Mouse (Mus musculus) cortical plate, adult 2 months (tissue): ENCODE measurements around the gene Lyve1. TPM values are rescaled to one million over a fixed set of nuclear protein-coding genes. Genes with fewer than 3 reads are reported as not detected.

Experiments used
- H3K27ac ChIP-seq: fragments of 200-500 bp; 2 replicates; pipeline ENCODE4 v1.5.1; 2012; ENCODE audit warnings: low read length, control low read depth, inconsistent platforms; ENCODE audit not compliant: insufficient read depth
- H3K4me1 ChIP-seq: fragments of 200-500 bp; 2 replicates; pipeline ENCODE4 v1.6.1; 2011; ENCODE audit warnings: low read length; ENCODE audit not compliant: control insufficient read depth, insufficient read depth
- H3K4me3 ChIP-seq: fragments of 200-500 bp; 2 replicates; pipeline ENCODE4 v1.5.1; 2011; ENCODE audit warnings: mild to moderate bottlenecking, low read length, control low read depth; ENCODE audit not compliant: insufficient read depth
- CTCF ChIP-seq: fragments of 200-500 bp; IDR thresholded peaks from 2 replicates; pipeline ENCODE4 v1.5.1; 2011; ENCODE audit warnings: mild to moderate bottlenecking, control low read depth, low read length; ENCODE audit not compliant: insufficient read depth; ENCODE audit errors: extremely low read depth
- POLR2A ChIP-seq: fragments of 200-500 bp; IDR thresholded peaks from 2 replicates; pipeline ENCODE4 v1.6.1; 2011; ENCODE audit warnings: mild to moderate bottlenecking, low read length, control low read depth; ENCODE audit not compliant: insufficient read depth; ENCODE audit errors: extremely low read depth
- polyA plus RNA-seq: library from polyadenylated mRNA; depleted of rRNA; stranded (reverse); fragments of >200 nt; gene quantifications from 2 replicates; pipeline ENCODE4 v1.2.3, GENCODE M21; 2012

The Lyve1 gene
- polyA plus RNA-seq, 1 experiment: 0.71 TPM

DNA sequence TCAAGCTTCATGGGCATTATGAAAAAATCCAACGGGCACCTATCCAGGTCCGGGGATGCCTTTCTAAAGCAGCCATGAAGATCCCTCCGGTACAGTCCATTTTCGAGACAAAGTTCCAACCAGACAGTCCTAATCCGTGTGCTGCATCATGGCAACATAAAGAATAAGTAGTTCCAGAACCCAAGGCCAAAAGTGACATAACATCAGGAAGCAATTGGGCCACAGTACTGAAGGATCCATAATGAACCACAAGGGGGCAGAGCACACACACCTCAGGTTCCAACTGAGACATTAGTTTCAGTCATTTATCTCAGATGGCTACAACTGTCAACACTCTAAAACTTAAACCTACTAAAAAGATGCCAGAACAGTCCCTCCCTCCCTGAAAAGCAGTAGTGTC lies 47.0 kb downstream of the Lyve1 start:
- H3K4me3 ChIP-seq: no peak overlapping the region
- TF ChIP-seq POLR2A: no peak
- TF ChIP-seq CTCF: peak; percentile 84
- H3K27ac ChIP-seq: no peak overlapping the region
- peaks cover 1% of the 10 kb centered on the region; the same call in 1 of the 2 replicates for H3K4me1 ChIP-seq

DNA sequence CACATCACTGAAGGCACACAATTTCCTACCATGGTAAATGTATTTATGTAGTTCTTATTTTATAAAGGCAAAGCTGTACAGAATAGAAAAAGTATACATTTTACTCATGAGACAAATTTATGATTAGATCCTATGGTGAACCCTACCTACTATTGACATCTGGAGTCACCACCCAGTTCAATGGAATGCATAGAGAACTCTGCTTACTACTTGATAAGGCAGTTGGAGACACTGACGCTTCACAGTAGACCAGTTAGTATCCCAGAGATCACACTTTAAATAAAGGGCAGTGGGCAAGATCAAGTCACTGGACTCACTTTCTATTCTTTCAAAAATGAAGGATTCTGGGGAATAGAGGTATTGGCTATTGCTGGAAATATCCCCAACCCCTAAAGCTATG lies 49.1 kb downstream of the Lyve1 start:
- no peak overlapping the region for H3K4me3 ChIP-seq
- TF ChIP-seq POLR2A: no peak
- no peak for TF ChIP-seq CTCF
- peaks cover 3% of the 10 kb centered on the region; the same call in 1 of the 2 replicates for H3K4me1 ChIP-seq
- no peak overlapping the region for H3K27ac ChIP-seq

DNA sequence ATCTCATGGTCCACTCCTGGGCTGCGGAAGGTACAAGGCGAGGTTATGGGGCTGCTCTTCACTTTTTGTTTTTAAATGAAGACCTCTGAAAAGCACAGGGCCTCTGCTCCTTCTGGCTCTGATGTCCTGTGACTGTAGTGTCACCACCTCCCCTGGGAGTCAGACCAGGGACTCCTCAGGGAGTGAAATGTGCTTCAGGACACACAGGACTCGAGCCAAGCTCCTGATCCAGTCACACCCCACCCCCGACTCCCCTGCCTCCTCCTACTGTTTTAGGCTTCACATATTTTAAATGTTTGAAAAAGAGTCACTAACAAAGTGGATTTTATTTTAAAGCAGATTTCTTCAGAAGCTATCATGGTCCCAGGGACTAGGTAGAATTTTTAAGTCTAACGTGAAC lies 51.5 kb downstream of the Lyve1 start:
- TF ChIP-seq CTCF (no peak), POLR2A (no peak)
- peaks cover 2% of the 10 kb centered on the region; the same call in 1 of the 2 replicates for H3K4me1 ChIP-seq
- no peak overlapping the region for H3K27ac ChIP-seq
- no peak overlapping the region for H3K4me3 ChIP-seq

DNA sequence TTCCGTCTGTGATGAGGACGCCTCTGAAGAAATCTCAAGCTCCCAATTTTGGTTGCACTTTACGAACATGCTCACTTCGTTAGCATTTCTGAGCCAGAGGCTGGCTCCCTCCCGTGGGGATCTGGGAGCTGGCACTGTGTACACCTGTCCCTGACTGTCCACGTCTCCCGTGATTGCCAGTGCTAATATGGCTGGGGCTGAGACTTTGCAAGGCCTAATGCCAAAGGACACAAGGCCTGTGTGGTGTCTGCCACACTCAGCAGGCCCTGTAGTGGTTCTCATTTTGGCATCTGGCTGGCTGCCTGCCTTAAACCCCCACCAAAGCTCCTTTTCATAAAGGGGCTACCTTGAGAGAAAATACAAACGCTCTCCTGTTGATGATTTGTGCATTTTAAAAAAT lies 52.0 kb downstream of the Lyve1 start:
- Histone ChIP-seq H3K4me1 (peaks cover 2% of the 10 kb centered on the region; the same call in 1 of the 2 replicates), H3K27ac (no peak overlapping the region), H3K4me3 (no peak overlapping the region)
- TF ChIP-seq CTCF (no peak), POLR2A (no peak)

DNA sequence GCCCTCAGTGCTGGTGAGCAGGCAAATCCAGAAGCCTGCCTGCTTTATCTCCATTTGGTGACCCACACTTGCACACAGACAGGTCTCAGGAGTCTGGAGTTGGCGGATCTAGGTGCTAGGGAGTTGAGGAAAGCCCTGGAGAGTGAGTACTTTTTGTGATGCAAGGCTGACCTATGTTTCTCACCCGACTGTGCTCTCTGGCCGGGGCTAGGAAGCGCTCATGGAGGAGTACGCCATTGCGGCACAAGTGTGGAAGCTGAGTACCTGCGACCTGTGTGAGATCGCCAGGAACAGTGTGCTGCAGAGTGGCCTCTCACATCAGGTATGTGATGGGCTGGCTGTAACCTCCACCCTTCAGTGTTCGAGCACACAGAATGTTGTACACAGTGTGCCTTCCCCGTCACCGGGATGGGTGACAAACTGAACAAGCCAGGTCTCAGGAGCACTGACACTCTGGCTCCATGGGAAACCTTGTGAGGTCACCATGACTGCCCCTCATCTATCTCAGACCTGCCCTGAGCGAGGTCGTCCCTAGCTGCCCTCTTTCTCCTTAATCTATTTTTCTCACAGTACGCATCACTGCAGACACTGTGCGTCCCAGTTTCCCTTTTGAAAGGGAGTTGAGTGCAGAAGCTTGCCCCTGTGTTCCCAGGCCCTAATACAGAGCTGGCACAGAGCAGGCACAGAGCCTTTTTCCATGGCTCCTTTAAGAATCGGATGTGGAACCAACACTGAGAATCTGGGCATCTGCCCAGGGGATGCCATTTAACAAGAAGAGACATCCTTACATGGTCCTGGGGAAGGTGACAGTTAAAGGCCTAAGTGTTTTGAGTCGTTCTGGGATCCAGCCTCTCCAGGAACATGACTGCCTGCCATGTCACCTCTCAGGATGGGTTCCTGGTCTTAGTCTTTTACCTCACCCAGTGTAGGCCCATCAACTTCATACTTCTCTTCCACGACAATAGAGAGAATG lies 53.2 kb downstream of the Lyve1 start:
- Histone ChIP-seq H3K4me3 (no peak overlapping the region), H3K4me1 (peaks cover 2% of the 10 kb centered on the region; the same call in 1 of the 2 replicates), H3K27ac (no peak overlapping the region)
- TF ChIP-seq CTCF (no peak), POLR2A (no peak)

DNA sequence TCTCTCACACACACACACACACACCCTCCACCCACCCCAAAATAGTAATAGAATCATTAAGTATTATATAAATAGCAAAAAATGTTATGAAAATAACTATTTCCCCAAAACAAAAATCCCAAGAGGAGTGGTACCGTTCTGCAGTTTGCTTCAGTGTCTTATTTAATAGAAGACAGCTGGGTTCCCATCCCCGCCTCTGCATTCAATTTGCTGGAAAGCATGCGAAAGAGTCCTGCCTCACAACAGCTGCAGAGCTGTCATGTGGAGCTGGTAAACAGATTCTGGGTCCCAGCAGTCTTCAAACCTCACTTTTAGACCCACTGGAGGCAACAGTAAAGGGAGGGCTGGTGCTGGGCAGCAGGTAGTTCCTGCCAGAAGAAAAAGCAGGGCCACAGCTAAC lies 54.1 kb downstream of the Lyve1 start:
- Histone ChIP-seq H3K4me1 (peaks cover 2% of the 10 kb centered on the region; the same call in 1 of the 2 replicates), H3K4me3 (no peak overlapping the region), H3K27ac (no peak overlapping the region)
- TF ChIP-seq POLR2A (no peak), CTCF (no peak)

DNA sequence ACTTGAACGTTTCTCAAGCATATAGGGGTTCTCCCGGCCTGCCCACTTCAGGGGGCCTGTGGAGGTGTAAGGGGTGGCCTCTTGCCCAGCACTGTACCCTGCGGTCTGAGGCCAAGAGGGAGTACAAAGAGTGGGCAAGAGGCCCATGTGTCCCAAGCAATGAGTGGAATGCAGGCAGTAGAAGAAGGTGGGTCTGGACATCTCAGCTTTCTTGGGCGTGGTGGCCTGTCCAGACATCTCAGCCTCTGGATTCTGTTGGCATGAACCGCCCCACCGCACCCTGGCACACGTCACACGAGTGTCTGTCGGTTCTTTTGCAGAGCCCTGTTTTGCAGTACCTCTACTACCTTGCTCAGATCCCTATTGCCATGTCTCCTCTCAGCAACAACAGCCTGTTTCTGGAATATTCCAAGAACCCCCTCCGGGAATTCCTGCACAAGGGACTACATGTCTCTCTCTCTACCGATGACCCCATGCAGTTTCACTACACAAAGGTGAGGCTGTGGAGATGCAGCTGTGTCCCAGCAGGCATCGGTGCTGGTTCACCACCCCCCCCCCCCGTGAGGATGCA lies 55.5 kb downstream of the Lyve1 start:
- Histone ChIP-seq H3K27ac (no peak overlapping the region), H3K4me3 (no peak overlapping the region), H3K4me1 (peaks cover 2% of the 10 kb centered on the region; the same call in 1 of the 2 replicates)
- no peak for TF ChIP-seq POLR2A
- no peak for TF ChIP-seq CTCF

DNA sequence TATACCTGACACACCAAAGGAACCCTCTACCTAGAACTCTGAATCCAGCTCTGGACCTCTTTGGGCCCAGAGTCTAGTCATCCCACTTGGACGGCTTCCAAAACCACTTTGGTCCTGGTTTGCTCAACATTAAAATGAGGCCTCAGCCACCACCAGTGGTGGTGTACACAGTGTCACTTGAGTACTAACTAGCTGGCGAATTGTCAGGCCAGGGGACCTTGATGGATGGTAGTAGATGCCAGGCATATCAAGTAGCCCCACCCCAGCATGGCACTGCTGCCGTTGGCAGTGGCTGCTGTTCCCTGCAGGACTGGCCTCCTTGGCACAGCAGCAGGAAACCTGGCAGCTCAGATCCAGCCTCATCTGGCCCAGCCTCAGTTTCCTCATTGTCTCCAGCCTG lies 58.8 kb downstream of the Lyve1 start:
- no peak overlapping the region for H3K27ac ChIP-seq
- TF ChIP-seq CTCF (no peak), POLR2A (no peak)
- H3K4me1 ChIP-seq: peaks cover 1% of the 10 kb centered on the region; the same call in 1 of the 2 replicates
- no peak overlapping the region for H3K4me3 ChIP-seq

DNA sequence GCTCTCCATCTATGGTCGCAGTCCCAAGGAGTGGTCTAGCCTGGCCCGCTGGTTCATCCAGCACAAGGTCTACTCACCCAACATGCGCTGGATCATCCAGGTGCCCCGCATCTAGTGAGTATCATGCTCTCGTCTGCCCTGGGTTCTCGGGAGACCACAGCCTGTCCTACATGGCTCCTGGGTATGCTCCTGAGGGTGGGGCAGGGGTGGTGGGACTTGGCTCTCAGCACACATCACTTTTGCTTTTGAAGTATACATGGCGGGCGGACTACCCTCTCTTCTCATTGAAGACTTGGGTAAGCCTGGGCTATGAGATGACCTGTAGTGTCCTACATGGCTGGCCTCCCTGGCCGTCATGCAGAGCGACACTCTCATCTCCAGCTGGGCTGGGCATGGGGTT lies 59.9 kb downstream of the Lyve1 start:
- Histone ChIP-seq H3K4me3 (no peak overlapping the region), H3K27ac (no peak overlapping the region), H3K4me1 (no peaks in the 10 kb centered on the region)
- no peak for TF ChIP-seq POLR2A
- no peak for TF ChIP-seq CTCF
